Mouse (Mus musculus) CD8-positive naive resting alpha-beta T cell, adult 2 months (primary cell): Measurements from ENCODE around the gene Foxl2.

Experiments used
- DNase-seq, 2 experiments: peaks; one replicate each; pipeline ENCODE4 v3.0.0; 2022; ENCODE audit warnings: low read depth in 2 of 2, low spot score in 2 of 2

Foxl2 gene

GRCm38 (mm10) chr9:98955103-98955715, at the start of gene Foxl2:
Foxl2 (plus strand) TSS chr9:98955288.
- DNase-seq: no peak

- DNase-seq: no peak
Measured at GRCm38 (mm10) chr9:98920629-98921523, 34.2 kb upstream of the Foxl2 start.

- no peak for DNase-seq
Measured at GRCm38 (mm10) chr9:98923119-98923518, 32.0 kb upstream of the Foxl2 start.

- no peak for DNase-seq
Measured at GRCm38 (mm10) chr9:98924183-98924582, 30.9 kb upstream of the Foxl2 start.

GRCm38 (mm10) chr9:98929496-98929895, 25.6 kb upstream of the Foxl2 start:
- DNase-seq: no peak

- DNase-seq: no peak
Measured at GRCm38 (mm10) chr9:98932931-98933330, 22.2 kb upstream of the Foxl2 start.

GRCm38 (mm10) chr9:98935190-98935909, 19.7 kb upstream of the Foxl2 start:
- no peak for DNase-seq

- DNase-seq: no peak
Measured at GRCm38 (mm10) chr9:98939290-98939689, 15.8 kb upstream of the Foxl2 start.

GRCm38 (mm10) chr9:98952171-98953050, 2.7 kb upstream of the Foxl2 start:
- DNase-seq: no peak

- no peak for DNase-seq
Measured at GRCm38 (mm10) chr9:98953291-98953690, 1.8 kb upstream of the Foxl2 start.

GRCm38 (mm10) chr9:98953830-98954229, 1.3 kb upstream of the Foxl2 start:
- DNase-seq: no peak

- no peak for DNase-seq
Measured at GRCm38 (mm10) chr9:98954391-98955102, 541 bp upstream of the Foxl2 start.

GRCm38 (mm10) chr9:98955716-98956224, 682 bp downstream of the Foxl2 start:
- DNase-seq: no peak

GRCm38 (mm10) chr9:98956591-98957381, 1.7 kb downstream of the Foxl2 start:
- no peak for DNase-seq

- no peak for DNase-seq
Measured at GRCm38 (mm10) chr9:98957751-98958351, 2.8 kb downstream of the Foxl2 start.

GRCm38 (mm10) chr9:98958628-98959027, 3.5 kb downstream of the Foxl2 start:
- no peak for DNase-seq

- DNase-seq: no peak
Measured at GRCm38 (mm10) chr9:98959851-98960250, 4.8 kb downstream of the Foxl2 start.

GRCm38 (mm10) chr9:98960348-98960747, 5.3 kb downstream of the Foxl2 start:
- DNase-seq: no peak
